Mouse (Mus musculus) thymus, postnatal 4 days (tissue): ENCODE results near the gene Ccdc85b.

Experiments
- DNase-seq: peaks from one replicate; pipeline ENCODE4 v3.0.0; 2021

Ccdc85b gene

DNA sequence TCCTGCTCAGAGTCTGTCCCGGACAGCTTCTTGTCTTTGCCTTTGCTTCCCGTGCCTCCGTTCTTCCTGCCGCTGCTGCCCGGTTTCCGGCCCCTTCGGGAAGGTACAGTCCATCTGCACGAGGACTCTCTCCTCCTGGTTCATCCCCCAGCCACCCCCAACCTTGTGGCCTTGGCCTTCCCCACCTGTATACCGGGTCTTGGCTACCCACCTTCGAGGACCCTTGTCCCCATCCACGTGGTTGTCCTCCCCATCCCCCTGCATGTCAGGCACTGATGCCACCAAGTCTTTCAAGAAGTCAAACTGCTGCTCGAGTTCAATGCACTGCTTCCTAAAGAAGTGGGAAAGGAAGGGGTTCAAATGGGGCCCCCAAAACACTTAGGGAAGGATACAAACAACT is 34.1 kb downstream of the Ccdc85b start:
- peak; percentile 42 for DNase-seq

DNA sequence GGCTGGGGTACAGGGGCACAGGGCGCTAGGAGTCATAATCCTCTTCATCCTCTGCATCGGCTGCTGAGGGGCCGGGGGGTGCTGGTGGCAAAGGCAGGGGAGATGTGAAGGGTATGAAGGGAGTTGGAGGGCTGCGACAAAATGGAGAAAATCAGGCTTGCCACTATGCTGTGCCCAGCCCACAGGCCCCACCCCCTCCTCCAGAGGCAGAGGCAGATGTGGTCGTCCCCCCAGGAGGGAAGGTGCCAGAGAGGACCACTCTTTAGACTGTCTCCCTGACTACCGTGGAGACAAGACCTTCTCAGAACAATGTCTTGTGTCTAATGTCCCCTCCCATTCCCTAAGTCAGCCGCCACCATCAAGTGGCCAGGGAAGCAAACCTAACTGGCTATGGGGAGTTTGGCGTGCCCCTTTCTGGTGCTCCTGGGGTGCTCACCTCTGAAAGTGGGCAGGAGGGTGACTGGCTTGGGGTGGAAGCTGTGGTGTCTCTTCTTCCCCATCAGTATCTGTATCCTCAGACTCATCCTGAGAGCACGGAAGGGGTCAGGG is 34.7 kb downstream of the Ccdc85b start:
- peak; percentile 50 for DNase-seq

DNA sequence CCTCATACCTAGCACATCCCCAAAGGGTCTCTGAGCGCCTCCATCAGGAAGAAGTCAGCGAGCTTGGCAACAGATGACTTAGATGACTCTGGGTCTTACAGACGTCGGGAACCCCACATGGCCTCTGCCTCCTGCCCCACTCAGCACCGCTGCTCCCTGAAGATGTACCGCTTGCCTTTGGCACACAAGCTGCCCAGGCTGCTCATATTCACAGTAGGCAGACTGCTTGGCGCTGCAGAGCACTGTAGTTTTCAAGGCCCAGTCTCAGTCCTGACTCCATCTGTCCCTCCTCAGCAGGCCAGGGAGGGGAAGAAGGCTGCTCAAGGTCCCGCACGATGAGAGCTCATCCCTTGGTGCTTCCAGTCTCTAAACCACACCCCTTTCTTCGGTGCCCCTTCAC is 35.4 kb downstream of the Ccdc85b start:
- peak; percentile 51 for DNase-seq

DNA sequence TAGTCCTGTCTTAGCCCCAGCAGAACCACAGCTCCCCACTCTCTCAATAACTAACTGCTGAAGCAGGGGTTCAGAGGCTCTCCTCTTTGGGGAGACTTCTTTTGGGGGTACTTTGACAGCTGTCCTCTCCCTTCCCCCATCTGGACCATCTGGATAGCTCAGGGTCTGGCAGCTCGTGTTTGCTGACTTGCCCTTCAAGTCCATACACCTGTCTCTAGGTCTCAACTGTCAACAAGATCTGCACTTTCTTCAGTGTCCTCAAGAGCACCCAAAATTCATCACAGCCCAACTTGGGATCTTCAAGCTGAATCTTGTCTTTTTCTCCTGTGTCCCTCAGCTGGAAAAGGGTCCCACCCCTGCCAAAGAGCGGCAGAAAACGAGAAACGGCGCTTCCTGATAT is 35.9 kb downstream of the Ccdc85b start:
- peak; percentile 36 for DNase-seq

DNA sequence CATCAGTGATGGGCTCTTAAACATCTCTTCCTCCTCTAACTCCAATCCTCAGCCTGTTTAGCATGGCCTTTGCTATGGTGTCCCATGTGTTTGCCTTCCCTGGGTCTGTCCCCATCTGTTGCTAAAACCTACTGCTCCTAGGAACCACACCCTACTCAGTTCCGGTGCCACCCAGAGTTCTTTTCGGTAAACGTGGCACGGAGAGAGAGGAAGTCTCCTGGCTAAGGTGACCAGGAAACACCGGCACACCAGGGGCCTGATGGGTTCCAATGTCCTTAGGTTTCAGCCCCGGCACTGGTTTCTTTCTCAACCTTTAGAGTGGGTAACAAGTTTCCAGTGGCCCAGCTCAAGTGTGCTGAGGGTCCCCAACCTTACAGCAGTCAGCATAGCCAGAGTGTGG is 37.1 kb downstream of the Ccdc85b start:
- DNase-seq: no peak

DNA sequence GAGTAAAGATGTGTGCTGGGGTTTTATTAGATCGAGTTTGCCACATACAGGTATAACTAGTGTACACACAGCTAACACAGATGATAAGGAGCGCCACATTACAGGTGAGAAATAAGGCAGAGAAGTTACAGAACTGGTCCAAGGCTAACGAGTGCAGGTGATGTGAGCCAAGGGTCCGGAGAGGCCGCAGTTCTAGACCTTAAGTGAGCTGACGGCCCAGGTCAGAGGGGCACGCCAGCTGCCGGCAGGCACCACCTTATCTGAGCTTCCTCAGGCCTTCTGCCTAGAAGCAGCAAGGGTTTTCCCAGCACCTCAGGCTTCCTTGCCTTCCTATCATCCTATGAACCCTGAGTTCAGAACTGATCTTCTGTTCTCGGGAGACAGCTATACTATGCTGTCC is 38.1 kb downstream of the Ccdc85b start:
- DNase-seq: no peak

DNA sequence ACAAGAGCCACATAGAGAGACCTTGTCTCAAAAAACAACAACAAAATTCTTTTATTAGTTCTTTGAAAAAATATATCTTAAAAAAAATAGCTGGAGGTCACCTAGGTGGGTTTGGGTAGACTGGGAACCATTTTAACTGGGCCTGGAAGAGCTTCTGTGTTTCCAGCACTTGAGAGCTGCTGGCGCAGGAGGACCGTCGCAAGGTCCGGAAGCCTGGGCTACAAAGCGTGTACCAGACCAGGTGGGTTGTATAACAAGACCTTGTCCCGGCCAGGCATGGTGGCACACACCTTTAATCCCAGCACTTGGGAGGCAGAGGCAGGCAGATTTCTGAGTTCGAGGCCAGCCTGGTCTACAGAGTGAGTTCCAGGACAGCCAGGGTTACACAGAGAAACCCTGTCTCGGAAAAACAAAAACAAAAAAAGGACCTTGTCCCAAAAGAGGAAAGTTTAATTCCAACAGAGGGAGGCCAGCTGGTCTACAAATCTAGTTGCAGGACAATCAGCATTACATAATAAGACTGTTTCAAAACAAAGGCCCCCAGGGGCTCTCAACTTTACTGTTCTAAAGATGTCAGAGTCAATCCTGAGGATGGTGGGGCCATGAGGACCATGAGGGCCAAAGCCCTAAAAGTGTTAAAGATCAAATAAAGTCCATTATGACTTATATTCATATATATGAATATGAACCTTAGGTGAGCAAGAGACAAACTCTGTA is 38.8 kb downstream of the Ccdc85b start:
- DNase-seq: no peak

DNA sequence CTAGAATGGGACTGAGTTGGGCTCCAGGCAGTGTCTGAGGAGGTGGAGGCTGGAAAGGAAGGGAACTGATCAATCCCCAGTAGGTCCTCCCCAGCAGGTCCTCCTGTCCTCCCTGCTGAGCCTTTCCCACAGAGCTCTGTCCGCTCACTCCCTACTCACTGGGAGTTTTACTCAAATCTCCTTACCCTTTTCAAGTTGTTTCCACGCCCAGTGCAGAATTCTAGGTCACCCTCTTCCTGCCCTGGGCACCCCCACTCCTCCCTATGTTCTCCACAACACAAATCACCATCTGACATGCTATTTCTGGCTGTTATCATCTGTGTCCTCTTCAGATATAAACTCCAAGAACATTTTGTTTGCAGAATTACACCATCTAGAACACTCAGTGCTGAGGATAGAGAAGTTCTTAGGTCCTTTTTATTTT is 43.1 kb downstream of the Ccdc85b start:
- DNase-seq: no peak

DNA sequence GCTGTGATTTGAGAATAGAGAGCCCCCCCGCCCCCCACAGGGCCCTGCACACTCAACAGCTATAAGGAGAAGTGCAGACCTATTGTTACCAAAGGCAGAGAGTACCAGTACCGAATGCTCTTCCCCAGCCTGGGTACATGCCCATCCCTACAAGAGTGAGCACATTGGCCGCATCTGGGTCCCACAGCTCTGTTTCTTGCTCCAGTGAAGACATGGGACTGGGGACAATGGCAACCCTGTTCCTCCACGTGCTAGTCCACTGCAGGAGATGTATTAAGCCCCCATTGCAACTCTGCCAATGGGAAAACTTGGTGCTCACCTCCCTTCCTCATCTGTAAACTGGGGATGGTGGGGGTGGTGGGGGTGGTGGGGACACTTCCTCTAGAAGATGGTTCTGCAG is 43.9 kb downstream of the Ccdc85b start:
- no peak for DNase-seq

DNA sequence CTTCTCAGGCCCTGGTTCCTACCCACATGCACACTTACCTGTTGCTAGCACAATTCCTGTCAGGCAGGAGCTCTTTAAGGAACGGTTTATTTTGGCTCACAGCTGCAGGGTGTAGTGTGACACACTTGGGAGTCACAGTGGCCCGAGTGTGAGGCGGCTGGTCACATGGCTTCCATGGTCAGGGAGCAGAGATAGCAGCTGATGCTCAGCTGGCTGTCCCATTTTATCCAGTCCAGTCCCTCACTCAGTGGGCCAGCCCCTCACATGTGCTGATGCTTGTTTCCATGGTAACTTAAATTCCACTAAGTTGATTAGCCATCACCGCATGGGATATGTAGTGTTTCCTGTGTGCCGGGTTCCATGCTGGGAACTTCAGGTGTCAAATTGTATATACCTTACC is 45.7 kb downstream of the Ccdc85b start:
- DNase-seq: no peak

DNA sequence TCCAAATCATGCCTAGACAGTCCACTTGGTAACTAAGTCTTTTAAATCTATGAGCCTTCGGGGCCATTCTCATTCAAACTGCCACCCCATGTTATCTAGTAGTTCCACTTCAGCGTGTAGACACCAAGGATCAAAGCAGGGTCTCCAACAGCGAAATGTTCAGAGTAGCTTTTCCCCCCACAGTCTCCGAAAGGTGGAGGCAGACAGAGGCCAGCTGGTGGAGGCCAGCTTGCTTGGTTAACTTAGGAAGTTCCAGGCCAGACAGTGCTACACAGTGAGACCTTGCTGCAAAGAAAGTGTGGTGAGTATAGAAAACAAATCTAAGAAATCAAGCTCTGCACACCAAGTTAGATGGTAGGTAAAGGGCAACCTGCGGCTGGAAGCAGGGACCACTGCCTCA is 47.1 kb downstream of the Ccdc85b start:
- DNase-seq: no peak

DNA sequence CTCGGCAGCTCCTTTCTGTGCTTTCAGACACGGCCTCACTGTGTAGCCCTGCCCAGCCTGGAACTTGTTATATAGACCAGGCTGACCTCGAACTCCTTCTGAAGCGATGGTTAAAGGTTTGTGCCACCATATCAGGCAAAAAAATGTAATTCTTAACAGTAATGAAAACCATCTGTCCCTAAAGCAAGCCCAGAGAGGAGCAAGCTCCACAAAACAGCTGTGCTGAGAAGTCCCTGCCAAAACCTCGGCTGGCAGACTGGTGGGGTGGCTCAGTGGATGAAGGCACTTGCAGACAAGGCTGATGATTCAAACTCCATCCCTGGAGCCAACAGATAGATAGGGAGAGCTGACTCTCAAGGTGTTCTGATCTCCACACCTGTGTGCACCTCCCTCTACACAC is 48.6 kb downstream of the Ccdc85b start:
- no peak for DNase-seq

DNA sequence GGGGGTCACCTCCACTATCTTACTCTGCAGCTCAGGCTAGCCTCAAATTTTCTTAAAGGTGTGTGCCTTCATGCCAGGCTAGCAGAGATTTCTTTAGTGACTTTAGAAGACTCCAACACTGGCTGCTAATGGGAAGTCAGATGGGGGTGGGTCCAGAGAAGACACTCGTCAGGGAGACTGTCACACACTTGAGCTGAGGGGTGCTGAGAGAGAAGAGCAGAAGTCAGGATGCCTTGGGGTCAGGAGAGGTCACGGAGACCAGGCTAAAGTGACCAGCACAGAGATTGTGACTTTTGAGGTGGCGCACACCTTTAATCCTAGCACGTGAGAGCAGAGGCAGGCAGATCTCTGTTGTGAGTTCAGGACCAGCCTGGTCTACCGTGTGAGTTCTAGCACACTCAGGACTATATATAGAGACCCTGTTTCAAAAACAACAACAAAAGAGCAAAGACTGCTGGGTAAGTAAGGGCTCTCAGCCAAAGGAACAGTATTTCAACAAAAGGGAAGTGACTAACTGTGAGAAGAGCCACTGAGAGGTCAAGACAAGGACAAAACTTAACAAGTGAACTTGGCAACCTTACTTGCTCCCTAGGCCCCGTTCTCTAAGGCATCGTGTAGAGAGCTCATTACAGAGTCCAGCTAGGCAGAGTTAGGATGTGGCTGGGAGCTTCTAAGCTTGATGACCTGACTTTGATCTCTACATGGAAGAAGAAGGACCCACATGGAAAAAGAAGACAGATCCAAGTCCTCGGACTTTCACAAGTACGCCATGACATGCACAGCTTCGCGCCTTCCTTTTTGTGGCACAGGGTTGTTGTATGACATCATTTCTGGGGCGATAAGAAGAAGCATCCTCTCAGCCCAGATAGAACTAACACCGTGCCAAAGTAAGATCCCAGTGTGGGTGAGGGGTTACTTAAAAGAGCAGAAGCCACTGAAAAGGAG is 49.4 kb downstream of the Ccdc85b start:
- no peak for DNase-seq

DNA sequence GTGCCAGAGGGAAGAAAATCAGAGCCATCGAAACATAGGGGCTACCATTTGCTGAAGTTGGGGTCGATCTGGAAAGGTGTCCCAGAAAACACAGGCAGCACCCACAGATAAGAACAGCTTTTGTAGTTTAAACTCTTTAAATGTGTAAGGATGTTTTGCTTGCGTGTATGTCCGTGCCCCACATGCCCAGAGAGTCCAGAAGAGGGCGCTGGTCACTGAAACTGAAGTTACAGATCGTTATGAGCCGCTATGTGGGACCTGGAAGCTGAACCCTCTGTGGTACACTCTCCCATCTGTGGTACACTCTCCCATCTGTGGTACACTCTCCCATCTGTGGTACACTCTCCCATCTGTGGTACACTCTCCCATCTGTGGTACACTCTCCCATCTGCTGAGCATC is 50.6 kb downstream of the Ccdc85b start:
- peak; percentile 80 for DNase-seq

DNA sequence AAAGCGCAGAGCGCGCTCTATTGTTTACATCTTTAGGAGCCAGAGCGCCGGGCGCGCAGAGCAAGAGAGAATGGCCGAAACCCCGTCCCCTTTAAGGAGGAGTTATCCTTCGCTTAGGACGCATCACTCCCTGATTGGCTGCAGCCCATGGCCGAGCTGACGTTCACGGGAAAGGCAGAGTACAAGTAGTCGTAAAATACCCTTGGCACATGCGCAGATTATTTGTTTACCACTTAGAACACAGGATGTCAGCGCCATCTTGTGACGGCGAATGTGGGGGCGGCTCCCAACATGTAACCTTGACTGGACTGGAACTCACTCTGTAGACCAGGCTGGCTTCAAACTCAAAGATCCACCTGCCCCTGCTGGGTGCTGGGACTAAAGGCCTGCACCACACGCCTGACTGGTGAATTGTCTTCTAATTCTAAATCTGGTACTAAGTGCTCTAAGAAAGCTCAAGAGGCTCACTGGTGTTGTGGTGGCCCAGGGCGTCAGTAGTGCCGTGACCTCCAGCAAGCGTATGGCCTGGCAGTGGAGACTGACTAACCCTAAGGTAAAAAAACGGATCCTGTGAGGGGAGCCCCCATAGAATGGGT is 51.1 kb downstream of the Ccdc85b start:
- peak; percentile 45 for DNase-seq

DNA sequence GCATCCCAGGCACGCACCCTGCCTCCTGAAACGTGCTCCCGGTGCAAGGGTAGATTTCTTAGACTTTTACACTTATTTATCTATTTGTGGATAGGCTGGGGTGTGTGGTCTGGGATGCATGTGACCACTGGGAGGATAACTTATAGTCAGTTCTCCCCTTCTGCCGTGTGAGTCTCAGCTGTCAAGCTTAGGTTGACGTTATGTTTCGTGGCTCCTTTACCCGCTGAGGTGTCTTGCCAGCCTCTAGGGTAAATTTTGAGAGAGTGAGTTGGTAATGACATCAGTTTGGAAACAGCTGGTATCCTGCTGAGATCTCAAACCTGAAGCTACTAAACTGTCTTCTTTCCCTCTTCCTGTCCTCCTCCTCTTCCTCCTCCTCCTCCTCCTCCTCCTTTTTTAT is 51.8 kb downstream of the Ccdc85b start:
- DNase-seq: no peak
